In the genomic region with DNA sequence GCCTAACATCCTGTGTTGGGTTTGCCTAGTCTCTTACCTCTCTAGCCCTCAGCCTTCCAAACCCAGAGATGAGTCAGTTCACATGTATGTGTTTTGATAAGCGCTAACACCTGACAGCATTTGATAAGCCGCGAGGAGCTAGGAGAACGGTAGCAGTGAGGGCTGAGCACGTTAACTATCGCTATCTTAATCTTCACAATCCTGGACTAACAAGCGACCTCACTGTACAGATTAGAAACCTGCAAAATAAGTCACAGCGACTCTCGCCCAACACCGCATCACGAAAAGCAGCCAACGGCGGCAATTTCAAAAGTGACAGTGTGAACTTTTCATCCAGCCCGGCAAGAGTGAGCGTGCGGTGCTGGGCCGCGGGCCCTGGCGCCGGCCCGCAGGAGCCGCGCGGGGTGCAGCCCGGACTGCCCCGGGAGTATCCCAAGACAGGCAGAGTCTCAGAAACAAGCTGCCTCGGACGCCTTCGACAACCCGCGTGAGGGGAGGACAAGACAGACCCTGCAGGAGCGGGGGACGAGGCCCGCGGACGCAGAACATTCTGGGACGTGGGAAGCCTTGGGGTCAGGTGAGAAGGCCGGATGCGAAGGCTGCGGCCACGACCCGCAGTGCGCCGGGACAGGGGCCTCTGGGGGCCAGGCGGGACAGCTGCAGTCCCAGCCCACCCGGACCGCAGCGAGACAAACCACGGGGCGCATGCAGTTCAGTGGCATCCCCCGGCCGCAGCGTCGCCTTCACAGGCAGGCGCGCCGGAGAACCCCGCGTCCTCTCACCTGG, we compare ENCODE assay signal across 7 mouse cellular contexts. TPM values are rescaled to one million over a fixed set of nuclear protein-coding genes. Genes with fewer than 3 reads are reported as not detected.
A peak's percentile ranks its signal among the peaks of the same experiment; 100 is the strongest.
DNase-seq lines count a peak whose midpoint lies in the region; ATAC-seq and TF ChIP-seq lines count a peak whose summit lies in the region.

No protein-coding gene starts in this region.

- peak overlapping the region; percentile 98 for H3K4me3 ChIP-seq in forebrain, embryonic 15.5 days
- H3K4me3 ChIP-seq in liver, embryonic 13.5 days (replicated peaks) = peak overlapping the region; percentile 100
- peak overlapping the region; percentile 91 for H3K4me3 ChIP-seq in small intestine, adult 2 months (ENCODE audit: low read depth, low read length)

- no peak for TF ChIP-seq POLR2A in small intestine, adult 2 months (IDR thresholded peaks at IDR 0.05; ENCODE audit: low read depth, low read length)

- H3K4me2 ChIP-seq in forebrain, embryonic 15.5 days (replicated peaks) = peak overlapping the region; percentile 82
- peak overlapping the region; percentile 91 for H3K4me2 ChIP-seq in liver, embryonic 13.5 days

- no peaks in the 10 kb centered on the region for H3K9me3 ChIP-seq in forebrain, embryonic 15.5 days
- H3K9me3 ChIP-seq in liver, embryonic 13.5 days (replicated peaks) = no peaks in the 10 kb centered on the region

- peaks cover 4% of the 10 kb centered on the region; the same call in 1 of the 2 replicates for H3K36me3 ChIP-seq in forebrain, embryonic 15.5 days
- H3K36me3 ChIP-seq in liver, embryonic 13.5 days = peaks cover 15% of the 10 kb centered on the region
- H3K36me3 ChIP-seq in small intestine, adult 2 months (ENCODE audit: control insufficient read depth, insufficient read depth, low read length) = peaks cover 4% of the 10 kb centered on the region; the same call in 1 of the 2 replicates

- no peak for TF ChIP-seq CTCF in small intestine, adult 2 months (IDR thresholded peaks at IDR 0.05; ENCODE audit: extremely low read depth, insufficient read length, insufficient replicate concordance, low read depth, low read length)

- ATAC-seq in forebrain, embryonic 15.5 days (replicated peaks) = peak; percentile 84
- peak; percentile 89 for ATAC-seq in liver, embryonic 13.5 days (ENCODE audit: low read depth)

- under 1% methylated on average over 59 of the region's 59 CpGs for WGBS in forebrain, embryonic 15.5 days
- WGBS in liver, embryonic 13.5 days (ENCODE audit: insufficient replicate concordance) = under 1% methylated on average over 59 of the region's 59 CpGs
- WGBS in small intestine, adult 2 months = under 1% methylated on average over 59 of the region's 59 CpGs

- no peaks in the 10 kb centered on the region for H3K27me3 ChIP-seq in forebrain, embryonic 15.5 days
- H3K27me3 ChIP-seq in liver, embryonic 13.5 days = no peaks in the 10 kb centered on the region
- H3K27me3 ChIP-seq in small intestine, adult 2 months (ENCODE audit: control insufficient read depth, insufficient read depth, low read length) = no peaks in the 10 kb centered on the region

- H3K9ac ChIP-seq in forebrain, embryonic 15.5 days (replicated peaks) = peak overlapping the region; percentile 94
- H3K9ac ChIP-seq in liver, embryonic 13.5 days = peak overlapping the region; percentile 99

- H3K27ac ChIP-seq in forebrain, embryonic 15.5 days (replicated peaks) = peak overlapping the region; percentile 88
- H3K27ac ChIP-seq in liver, embryonic 13.5 days = peak overlapping the region; percentile 100
- H3K27ac ChIP-seq in small intestine, adult 2 months (ENCODE audit: insufficient read depth, low read depth, low read length) = peak overlapping the region; percentile 83

- H3K4me1 ChIP-seq in forebrain, embryonic 15.5 days = peaks cover 25% of the 10 kb centered on the region
- peaks cover 65% of the 10 kb centered on the region for H3K4me1 ChIP-seq in liver, embryonic 13.5 days (replicated peaks)
- no peaks in the 10 kb centered on the region; the same call in 1 of the 2 replicates for H3K4me1 ChIP-seq in small intestine, adult 2 months (ENCODE audit: control insufficient read depth, insufficient read depth, insufficient read length, low read length)

- peak; percentile 53 for DNase-seq in spleen, adult 12 weeks (ENCODE audit: low spot score)
- no peak for DNase-seq in spleen, postnatal 14 days (ENCODE audit: low spot score in 2 of 2)
- DNase-seq in brain, adult 2 months (ENCODE audit: low read depth, low spot score) = peak; percentile 31
- DNase-seq in liver, embryonic 13.5 days = peak; percentile 73
- DNase-seq in gastrocnemius, postnatal 10 days = no peak

RNA-seq across cellular contexts. Expression of gene Ublcp1, which starts 0.5 kb away (rescaled TPM):
- 50.6 and 56.1 TPM in 2 replicates for polyA plus RNA-seq in forebrain, embryonic 15.5 days (2015; fragmentation: Nextera tagmentation; extraction: Ambion mirVana)
- polyA plus RNA-seq in liver, embryonic 13.5 days (2015; fragmentation: Nextera tagmentation; extraction: Ambion mirVana) = 43.9 and 47.6 TPM in 2 replicates
- 1.9 and 3.1 TPM in 2 replicates for polyA plus RNA-seq in small intestine, adult 2 months (2012; rRNA removed)
- total RNA-seq in gastrocnemius, postnatal 10 days (2021) = 10 to 100 TPM; 21.4 to 23.5 TPM

RNA-seq across cellular contexts. Expression of gene Rnf145, which starts 48.9 kb away (rescaled TPM):
- 96.6 and 99.2 TPM in 2 replicates for polyA plus RNA-seq in forebrain, embryonic 15.5 days (2015; fragmentation: Nextera tagmentation; extraction: Ambion mirVana)
- 45.9 and 47.8 TPM in 2 replicates for polyA plus RNA-seq in liver, embryonic 13.5 days (2015; fragmentation: Nextera tagmentation; extraction: Ambion mirVana)
- polyA plus RNA-seq in small intestine, adult 2 months (2012; rRNA removed) = 41.3 and 56.0 TPM in 2 replicates
- 10 to 100 TPM; 14.3 to 24.9 TPM for total RNA-seq in gastrocnemius, postnatal 10 days (2021)

Comparison
In these comparisons a context has a peak if more than half of its experiments do, and no peak if none do; other contexts are left out.
1. DNase-seq: peak in spleen, adult 12 weeks (single experiment), brain, adult 2 months (single experiment) and liver, embryonic 13.5 days (single experiment); none in spleen, postnatal 14 days (0 of 2) and gastrocnemius, postnatal 10 days (single experiment).
2. RNA of gene Ublcp1, which starts 0.5 kb away (polyA plus RNA-seq): 50.6 to 56.1 TPM in forebrain, embryonic 15.5 days and 43.9 to 47.6 TPM in liver, embryonic 13.5 days; 1.9 to 3.1 TPM in small intestine, adult 2 months; every median in the first group is over 10 times any median in the second.
3. Peak in every context shown above with its lines, with median percentiles within 50 percentile points of each other: H3K27ac ChIP-seq and H3K4me3 ChIP-seq.